Mouse (Mus musculus): Measurements from ENCODE around the gene Magi2. TPM values are rescaled to one million over a fixed set of nuclear protein-coding genes. Genes with fewer than 3 reads are reported as not detected.
"Not testable (repeated sequence)": the region's sequence is repeated elsewhere in the genome, so short reads cannot be mapped to it uniquely, and the experiment has no call there.

Magi2 gene
- polyA plus RNA-seq, 1 experiment = 52.8 TPM

DNA sequence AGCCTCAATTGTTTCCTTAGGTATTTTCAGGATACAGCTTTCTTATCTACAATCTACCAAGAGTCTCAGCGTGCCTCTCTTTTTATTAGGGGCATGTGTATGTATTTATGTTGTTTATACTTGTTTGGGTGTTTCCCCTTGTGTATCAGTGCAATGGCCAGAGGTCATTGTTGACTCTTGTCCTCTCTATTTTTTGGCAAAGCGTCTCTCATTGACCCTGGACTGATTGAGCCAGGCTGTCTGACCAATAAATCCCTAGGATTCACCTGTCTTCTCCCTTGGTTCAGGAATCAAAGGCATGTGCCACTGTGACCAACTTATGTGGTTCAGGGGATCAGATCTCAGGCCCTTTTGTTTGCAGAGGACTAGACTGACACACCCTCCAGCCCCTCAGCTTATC, 1030.1 kb downstream of the Magi2 start:
- peaks cover 12% of the 10 kb centered on the region for H3K4me1 ChIP-seq (ENCODE audit: control insufficient read depth, insufficient read depth, low read length)
- H3K4me3 ChIP-seq (ENCODE audit: insufficient read depth, low read length) = no peak overlapping the region
- H3K27ac ChIP-seq (ENCODE audit: insufficient read depth, low read length) = no peak overlapping the region
- TF ChIP-seq CTCF (IDR thresholded peaks at IDR 0.05; ENCODE audit: extremely low read depth, insufficient read depth, low read length) (no peak), POLR2A (IDR thresholded peaks at IDR 0.05; ENCODE audit: extremely low read depth, insufficient read depth, low read length) (no peak)

DNA sequence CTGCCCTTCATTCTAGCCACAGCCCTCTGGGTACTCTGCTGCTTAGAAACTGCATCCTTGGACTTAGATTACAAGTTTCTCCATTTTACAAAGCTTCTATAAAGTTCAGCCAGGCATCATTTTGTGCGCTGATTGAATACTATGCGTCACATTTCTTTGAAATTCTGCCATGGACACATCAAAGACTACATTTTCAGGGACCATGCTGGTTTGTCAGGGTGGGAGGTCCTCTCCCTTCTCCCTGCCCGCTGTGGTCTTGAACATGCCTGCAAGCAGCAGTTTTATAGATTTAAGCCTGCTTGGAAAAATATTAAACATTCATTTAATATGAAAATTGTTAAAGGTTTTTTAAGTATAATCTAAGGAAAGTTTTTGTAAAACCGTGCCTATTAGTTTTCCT, 1030.6 kb downstream of the Magi2 start:
- no peak overlapping the region for H3K27ac ChIP-seq (ENCODE audit: insufficient read depth, low read length)
- peaks cover 12% of the 10 kb centered on the region for H3K4me1 ChIP-seq (ENCODE audit: control insufficient read depth, insufficient read depth, low read length)
- TF ChIP-seq CTCF (IDR thresholded peaks at IDR 0.05; ENCODE audit: extremely low read depth, insufficient read depth, low read length) (no peak), POLR2A (IDR thresholded peaks at IDR 0.05; ENCODE audit: extremely low read depth, insufficient read depth, low read length) (no peak)
- no peak overlapping the region for H3K4me3 ChIP-seq (ENCODE audit: insufficient read depth, low read length)

DNA sequence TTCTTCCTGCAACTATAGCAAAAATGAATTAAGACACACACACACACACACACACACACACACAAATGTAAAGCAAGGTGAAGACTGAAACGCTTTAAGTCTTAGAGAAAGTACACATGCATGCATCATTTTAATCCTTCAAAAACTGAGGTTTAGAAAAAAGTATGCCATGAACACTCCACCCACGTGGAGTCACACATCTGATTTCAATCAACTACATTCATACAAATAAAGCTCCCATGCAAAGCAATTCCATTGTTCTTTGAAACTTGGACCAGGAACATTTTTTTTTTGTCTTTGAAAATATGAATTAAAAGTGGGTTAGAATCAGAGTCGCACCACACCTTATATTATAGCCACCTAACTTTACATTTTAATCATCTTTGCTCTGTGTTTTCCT, 1032.9 kb downstream of the Magi2 start:
- Histone ChIP-seq H3K27ac (ENCODE audit: insufficient read depth, low read length) (no peak overlapping the region), H3K4me1 (ENCODE audit: control insufficient read depth, insufficient read depth, low read length) (peaks cover 13% of the 10 kb centered on the region)
- TF ChIP-seq CTCF (IDR thresholded peaks at IDR 0.05; ENCODE audit: extremely low read depth, insufficient read depth, low read length) (no peak), POLR2A (IDR thresholded peaks at IDR 0.05; ENCODE audit: extremely low read depth, insufficient read depth, low read length) (no peak)

DNA sequence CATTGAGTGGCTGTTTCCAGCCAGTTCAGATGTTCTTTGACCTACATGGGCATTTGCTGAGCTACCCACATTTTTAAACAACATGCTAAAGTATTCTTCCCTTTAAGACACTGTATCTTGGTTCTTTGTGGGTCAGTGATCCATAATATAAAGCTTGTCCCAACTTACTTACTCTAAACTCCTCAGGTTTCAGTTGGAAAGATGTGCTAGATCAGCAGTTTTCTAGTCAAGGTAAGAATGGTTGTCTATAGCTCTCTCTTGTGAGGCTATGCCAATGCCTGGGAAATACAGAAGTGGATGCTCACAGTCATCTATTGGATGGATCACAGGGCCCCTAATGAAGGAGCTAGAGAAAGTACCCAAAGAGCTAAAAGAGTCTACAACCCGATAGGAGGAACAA, 1045.8 kb downstream of the Magi2 start:
- H3K4me1 ChIP-seq (ENCODE audit: control insufficient read depth, insufficient read depth, low read length); H3K4me3 ChIP-seq (ENCODE audit: insufficient read depth, low read length); H3K27ac ChIP-seq (ENCODE audit: insufficient read depth, low read length): not testable (repeated sequence)

More for the DNA sequence above, 1032.9 kb downstream of the Magi2 start:
- no peak overlapping the region for H3K4me3 ChIP-seq (ENCODE audit: insufficient read depth, low read length)

DNA sequence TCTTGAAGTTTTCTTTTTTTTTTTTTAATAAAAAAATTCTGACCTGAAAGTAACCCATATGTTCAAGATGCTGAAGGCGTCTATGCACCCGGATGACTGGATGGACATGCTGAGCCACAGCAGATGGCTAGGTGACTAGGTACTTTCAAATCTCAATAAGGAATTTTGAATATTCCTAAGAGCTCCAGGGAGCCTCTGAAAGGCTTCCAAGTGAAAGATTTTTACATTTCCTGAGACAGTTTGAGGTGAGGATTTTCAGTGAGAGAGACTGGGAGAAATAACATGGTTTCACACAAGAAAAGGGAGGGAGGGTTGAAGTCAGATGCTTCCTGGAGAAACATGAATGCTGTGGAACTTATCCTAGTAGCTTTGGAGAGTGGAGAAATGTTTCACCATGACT, 1048.8 kb downstream of the Magi2 start:
- no peak overlapping the region for H3K4me3 ChIP-seq (ENCODE audit: insufficient read depth, low read length)
- no peak for TF ChIP-seq POLR2A (IDR thresholded peaks at IDR 0.05; ENCODE audit: extremely low read depth, insufficient read depth, low read length)
- no peak for TF ChIP-seq CTCF (IDR thresholded peaks at IDR 0.05; ENCODE audit: extremely low read depth, insufficient read depth, low read length)
- H3K27ac ChIP-seq (ENCODE audit: insufficient read depth, low read length) = no peak overlapping the region

DNA sequence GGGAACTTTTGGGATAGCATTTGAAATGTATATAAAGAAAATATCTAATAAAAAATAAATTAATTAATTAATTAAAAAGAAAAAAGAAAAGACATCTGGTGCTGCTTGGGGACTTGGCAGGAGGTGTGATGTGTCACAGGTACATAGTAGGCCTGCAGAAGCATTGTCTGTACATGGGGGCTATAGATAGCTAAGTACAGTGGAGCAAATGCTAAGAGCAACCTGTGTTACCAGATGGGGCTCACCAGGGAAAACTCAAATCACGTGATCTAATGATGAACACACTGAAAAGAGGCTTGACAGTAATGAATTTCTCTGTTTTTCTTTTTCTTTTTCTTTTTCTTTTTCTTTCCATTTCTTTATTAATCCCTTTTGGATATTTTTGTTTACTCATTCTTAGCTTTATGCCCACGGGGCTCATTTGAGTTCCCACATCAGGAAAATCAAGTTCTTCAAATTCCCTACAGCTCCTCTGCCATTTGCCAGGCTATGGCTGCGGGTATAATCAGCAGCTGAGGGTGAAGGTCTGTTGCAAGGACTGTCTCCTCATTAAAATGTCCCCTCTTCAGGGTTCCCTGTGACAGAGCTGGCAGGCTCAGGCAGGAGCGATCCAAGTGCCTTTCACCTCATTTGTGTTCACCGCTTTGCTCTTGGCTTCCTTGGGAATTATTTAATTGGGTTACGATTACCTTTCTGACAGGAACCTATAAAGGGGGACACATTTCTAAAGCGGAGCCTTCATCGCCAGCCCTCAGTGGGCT, 1058.4 kb downstream of the Magi2 start:
- no peak for TF ChIP-seq CTCF (IDR thresholded peaks at IDR 0.05; ENCODE audit: extremely low read depth, insufficient read depth, low read length)
- no peak for TF ChIP-seq POLR2A (IDR thresholded peaks at IDR 0.05; ENCODE audit: extremely low read depth, insufficient read depth, low read length)
- Histone ChIP-seq H3K27ac (ENCODE audit: insufficient read depth, low read length) (peak overlapping the region; percentile 55), H3K4me1 (ENCODE audit: control insufficient read depth, insufficient read depth, low read length) (peaks cover 10% of the 10 kb centered on the region), H3K4me3 (ENCODE audit: insufficient read depth, low read length) (no peak overlapping the region)

More for the DNA sequence above, 1048.8 kb downstream of the Magi2 start:
- no peaks in the 10 kb centered on the region for H3K4me1 ChIP-seq (ENCODE audit: control insufficient read depth, insufficient read depth, low read length)

DNA sequence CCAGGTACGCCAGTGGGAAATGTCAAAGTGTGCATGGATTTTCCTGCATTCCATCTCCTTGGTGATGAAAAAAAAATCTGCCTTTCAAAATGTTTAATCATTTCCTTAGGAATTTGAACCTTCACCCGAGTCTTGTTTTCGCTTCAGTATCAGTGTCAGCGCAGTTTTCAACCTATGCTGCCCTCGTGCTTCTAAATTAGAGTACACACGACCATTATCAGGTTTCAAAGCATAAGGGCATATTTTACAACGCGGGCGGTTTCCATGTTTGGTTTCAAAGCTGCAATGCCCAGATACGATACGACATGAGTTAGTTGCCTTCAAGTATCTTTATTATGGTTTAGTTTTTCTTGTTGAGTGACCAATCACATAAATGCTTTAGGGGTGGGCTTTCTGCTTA, 1067.7 kb downstream of the Magi2 start:
- TF ChIP-seq CTCF (IDR thresholded peaks at IDR 0.05; ENCODE audit: extremely low read depth, insufficient read depth, low read length) = no peak
- TF ChIP-seq POLR2A (IDR thresholded peaks at IDR 0.05; ENCODE audit: extremely low read depth, insufficient read depth, low read length) = no peak
- Histone ChIP-seq H3K4me1 (ENCODE audit: control insufficient read depth, insufficient read depth, low read length) (no peaks in the 10 kb centered on the region), H3K27ac (ENCODE audit: insufficient read depth, low read length) (no peak overlapping the region), H3K4me3 (ENCODE audit: insufficient read depth, low read length) (no peak overlapping the region)

DNA sequence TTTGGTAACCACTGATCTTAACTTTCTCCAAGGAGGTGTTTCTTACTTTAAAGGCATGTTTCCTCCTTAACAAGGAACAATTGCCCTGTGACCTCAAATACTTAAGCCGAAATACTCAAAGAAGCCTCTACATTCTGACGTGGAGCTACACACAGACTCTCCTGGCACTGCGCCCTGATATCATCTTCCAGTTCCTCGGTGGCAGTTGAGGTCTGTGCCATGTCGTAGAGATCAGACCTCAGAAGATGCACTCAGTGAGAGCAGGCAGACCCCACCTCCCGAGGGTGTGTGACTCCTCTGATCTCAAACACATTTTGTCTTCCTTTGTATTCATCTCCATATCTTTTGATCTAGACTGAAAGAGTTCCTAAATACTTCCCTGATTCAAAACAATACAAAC, 1073.0 kb downstream of the Magi2 start:
- Histone ChIP-seq H3K4me3 (ENCODE audit: insufficient read depth, low read length) (no peak overlapping the region), H3K27ac (ENCODE audit: insufficient read depth, low read length) (no peak overlapping the region), H3K4me1 (ENCODE audit: control insufficient read depth, insufficient read depth, low read length) (peaks cover 12% of the 10 kb centered on the region)
- TF ChIP-seq POLR2A (IDR thresholded peaks at IDR 0.05; ENCODE audit: extremely low read depth, insufficient read depth, low read length) (no peak), CTCF (IDR thresholded peaks at IDR 0.05; ENCODE audit: extremely low read depth, insufficient read depth, low read length) (no peak)

DNA sequence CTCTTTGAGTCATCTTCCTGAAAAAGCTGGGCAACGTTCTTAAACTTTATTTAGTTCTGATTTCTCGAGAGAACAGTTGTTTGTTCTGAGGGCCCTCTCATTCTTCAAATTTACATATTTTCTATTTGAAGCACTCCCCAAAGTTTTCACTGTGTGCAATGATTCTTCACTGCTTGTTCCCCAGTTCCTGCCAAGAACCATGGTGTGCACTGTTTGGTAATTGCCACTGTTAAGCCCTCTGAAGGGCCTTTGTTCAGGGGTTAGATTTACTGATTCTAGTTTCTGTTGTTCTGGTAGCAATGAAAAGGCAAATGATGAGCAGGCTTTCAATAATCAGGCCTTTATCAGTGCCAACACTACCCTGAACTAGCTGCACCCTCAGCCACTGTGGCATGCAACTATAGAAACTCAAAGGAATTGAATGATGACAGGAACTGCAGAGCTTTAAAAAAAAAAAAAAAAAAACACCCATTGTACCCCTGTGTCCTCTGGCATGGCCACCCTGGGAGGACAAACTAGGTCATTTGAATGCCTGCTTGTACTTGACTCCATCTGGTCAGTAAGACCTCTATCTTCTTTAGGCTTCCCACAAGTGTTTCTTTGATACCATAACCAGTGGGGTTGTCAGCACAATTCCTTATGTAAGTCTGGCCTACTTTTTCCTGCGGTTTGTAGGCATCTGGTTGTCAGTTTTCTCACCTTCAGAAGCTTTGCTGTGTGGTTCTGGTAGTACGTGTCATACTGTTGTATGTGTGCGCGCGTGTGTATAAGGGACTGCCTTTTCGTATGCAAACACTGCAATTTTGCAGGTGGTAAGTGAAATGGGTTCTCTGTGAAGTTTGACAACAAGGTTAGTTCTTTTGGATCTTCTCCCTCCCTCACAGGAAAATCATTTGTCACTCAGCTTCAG, 1076.5 kb downstream of the Magi2 start:
- Histone ChIP-seq H3K4me3 (ENCODE audit: insufficient read depth, low read length) (no peak overlapping the region), H3K27ac (ENCODE audit: insufficient read depth, low read length) (peak overlapping the region; percentile 96), H3K4me1 (ENCODE audit: control insufficient read depth, insufficient read depth, low read length) (peaks cover 13% of the 10 kb centered on the region)
- TF ChIP-seq CTCF (IDR thresholded peaks at IDR 0.05; ENCODE audit: extremely low read depth, insufficient read depth, low read length) (no peak), POLR2A (IDR thresholded peaks at IDR 0.05; ENCODE audit: extremely low read depth, insufficient read depth, low read length) (no peak)

DNA sequence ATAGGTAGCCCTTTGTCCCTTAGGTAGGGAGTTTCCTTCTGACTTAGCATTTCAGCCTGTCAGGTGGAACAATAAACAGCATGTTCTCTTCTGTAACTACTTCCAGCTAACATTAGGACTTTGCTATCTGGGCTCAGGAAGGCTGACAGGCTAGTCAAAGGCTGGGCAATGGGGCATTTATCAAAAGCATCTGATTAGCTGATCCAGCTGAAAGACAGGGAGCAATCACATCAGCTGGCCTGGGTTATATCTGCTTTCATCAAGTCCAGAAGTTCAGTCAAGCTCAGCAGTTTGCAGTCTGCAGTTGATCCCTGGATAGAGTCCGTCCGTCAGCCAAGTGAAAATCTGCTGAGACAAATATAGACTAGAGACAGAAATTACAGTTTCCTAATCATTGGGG, 1094.1 kb downstream of the Magi2 start:
- TF ChIP-seq CTCF (IDR thresholded peaks at IDR 0.05; ENCODE audit: extremely low read depth, insufficient read depth, low read length) (no peak), POLR2A (IDR thresholded peaks at IDR 0.05; ENCODE audit: extremely low read depth, insufficient read depth, low read length) (no peak)
- Histone ChIP-seq H3K4me3 (ENCODE audit: insufficient read depth, low read length) (no peak overlapping the region), H3K4me1 (ENCODE audit: control insufficient read depth, insufficient read depth, low read length) (peaks cover 2% of the 10 kb centered on the region; the same call in 1 of the 2 replicates), H3K27ac (ENCODE audit: insufficient read depth, low read length) (no peak overlapping the region)
